11 mouse cellular contexts compared by ENCODE assay signal in the genomic region with DNA sequence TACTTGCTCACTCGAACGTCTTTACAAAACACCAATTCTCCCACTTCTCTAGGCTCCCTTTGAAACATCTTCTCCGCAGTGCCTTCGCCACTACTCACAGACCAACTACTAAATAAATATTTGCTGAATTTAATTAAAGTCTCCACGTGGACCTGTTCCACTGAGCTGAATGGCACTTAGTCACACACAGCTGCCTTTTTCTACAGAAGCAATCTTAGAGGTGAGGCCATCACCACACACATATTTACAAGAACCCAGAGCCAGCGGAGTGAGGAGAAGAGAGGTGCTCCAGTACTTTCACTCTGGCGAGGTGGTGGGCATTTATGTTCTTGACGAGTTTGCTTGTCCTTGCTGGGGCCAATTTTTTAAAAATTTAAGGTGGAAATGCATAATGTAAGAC.
"Had no signal": no experiment of that assay in that cellular context is flagged by ENCODE, and none has a peak within 500 bp of the region (broad histone marks: within the 10 kb centered on the region; RNA-seq: fewer than 3 reads in every experiment).

No protein-coding gene starts in this region.

- H3K9me3 ChIP-seq: limb, embryonic 13.5 days; midbrain, embryonic 13.5 days; neural tube, embryonic 15.5 days had no signal

- H3K27me3 ChIP-seq: limb, embryonic 13.5 days; midbrain, embryonic 13.5 days; neural tube, embryonic 15.5 days had no signal

- H3K9ac ChIP-seq: limb, embryonic 13.5 days; liver, embryonic 14.5 days; midbrain, embryonic 13.5 days; neural tube, embryonic 15.5 days had no signal

- H3K4me3 ChIP-seq: left cerebral cortex, adult 2 months; limb, embryonic 13.5 days; midbrain, embryonic 13.5 days; myocyte; neural tube, embryonic 15.5 days had no signal

- ATAC-seq: intestine, postnatal 0 days had no signal

- H3K36me3 ChIP-seq: midbrain, embryonic 13.5 days; neural tube, embryonic 15.5 days had no signal

- H3K4me1 ChIP-seq: neural tube, embryonic 15.5 days had no signal

- H3K27ac ChIP-seq: left cerebral cortex, adult 2 months; limb, embryonic 13.5 days; liver, embryonic 14.5 days; midbrain, embryonic 13.5 days; neural tube, embryonic 15.5 days had no signal

- DNase-seq: kidney, postnatal 25 days; lung, adult 18-20 months; right cerebral cortex, adult 18-20 months; thymus, postnatal 14 days had no signal

- H3K4me2 ChIP-seq: limb, embryonic 13.5 days; midbrain, embryonic 13.5 days; neural tube, embryonic 15.5 days had no signal
